10 mouse cellular contexts compared by ENCODE assay signal in the genomic region with DNA sequence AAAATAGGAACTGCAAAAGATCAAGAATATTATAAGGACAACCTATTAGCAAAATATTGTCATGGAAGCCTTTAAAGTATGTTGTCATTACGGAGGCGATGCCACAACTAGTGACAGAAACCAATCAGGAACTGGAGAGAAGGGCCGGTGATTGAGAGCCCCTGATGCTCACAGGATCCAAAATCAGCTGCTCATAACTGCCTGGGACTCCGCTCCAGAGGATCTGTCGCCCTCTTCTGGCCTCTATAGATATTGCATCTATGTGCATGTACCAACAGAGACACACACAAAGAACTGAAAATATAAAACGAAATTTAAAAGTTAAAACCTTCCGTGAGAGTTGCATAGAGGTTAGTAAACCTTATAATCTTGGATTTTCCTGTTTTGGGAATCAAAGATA. TPM values are rescaled to one million over a fixed set of nuclear protein-coding genes. Genes with fewer than 3 reads are reported as not detected.
A peak's percentile ranks its signal among the peaks of the same experiment; 100 is the strongest.
DNase-seq lines count a peak whose midpoint lies in the region; TF ChIP-seq lines count a peak whose summit lies in the region.
"Had no signal": no experiment of that assay in that cellular context is flagged by ENCODE, and none has a peak within 500 bp of the region (broad histone marks: within the 10 kb centered on the region; RNA-seq: fewer than 3 reads in every experiment).

No protein-coding gene starts in this region.

- no peak for TF ChIP-seq POLR2A in ES-Bruce4 (IDR thresholded peaks at IDR 0.05; ENCODE audit: insufficient read depth, low read length)

- no peaks in the 10 kb centered on the region for H3K27me3 ChIP-seq in ES-Bruce4 (ENCODE audit: control insufficient read depth, insufficient read depth, low read length, poor library complexity, severe bottlenecking)
- H3K27me3 ChIP-seq in embryonic facial prominence, embryonic 10.5 days (replicated peaks; ENCODE audit: low read depth, poor library complexity, severe bottlenecking) = no peaks in the 10 kb centered on the region
- H3K27me3 ChIP-seq: limb, embryonic 15.5 days had no signal

- no peaks in the 10 kb centered on the region for H3K4me1 ChIP-seq in ES-Bruce4 (ENCODE audit: control insufficient read depth, insufficient read depth, low read length)
- no peaks in the 10 kb centered on the region for H3K4me1 ChIP-seq in embryonic facial prominence, embryonic 10.5 days
- H3K4me1 ChIP-seq: limb, embryonic 15.5 days had no signal

- peak; percentile 56 for TF ChIP-seq CTCF in ES-Bruce4 (IDR thresholded peaks at IDR 0.05; ENCODE audit: low read depth, low read length)

- H3K9ac ChIP-seq in ES-Bruce4 (ENCODE audit: low read depth, poor library complexity, severe bottlenecking) = no peak overlapping the region
- H3K9ac ChIP-seq: limb, embryonic 15.5 days had no signal

- H3K4me3 ChIP-seq in ES-Bruce4 (ENCODE audit: low read depth, low read length) = no peak overlapping the region
- no peak overlapping the region for H3K4me3 ChIP-seq in embryonic facial prominence, embryonic 10.5 days
- H3K4me3 ChIP-seq: erythroblast, embryonic 14.5 days; limb, embryonic 15.5 days had no signal

- WGBS in embryonic facial prominence, embryonic 10.5 days = 62% methylated on average over 7 of the region's 7 CpGs

- H3K36me3 ChIP-seq in ES-Bruce4 (ENCODE audit: control insufficient read depth, insufficient read depth, low read length, poor library complexity, severe bottlenecking) = no peaks in the 10 kb centered on the region
- H3K36me3 ChIP-seq in embryonic facial prominence, embryonic 10.5 days (replicated peaks) = no peaks in the 10 kb centered on the region
- H3K36me3 ChIP-seq: limb, embryonic 15.5 days had no signal

- H3K9me3 ChIP-seq in ES-Bruce4 (replicated peaks; ENCODE audit: control insufficient read depth, insufficient read depth, low read length, poor library complexity, severe bottlenecking) = no peaks in the 10 kb centered on the region
- H3K9me3 ChIP-seq in embryonic facial prominence, embryonic 10.5 days = no peaks in the 10 kb centered on the region
- H3K9me3 ChIP-seq: limb, embryonic 15.5 days had no signal

- no peak overlapping the region for H3K27ac ChIP-seq in ES-Bruce4 (ENCODE audit: insufficient read depth, low read length)
- H3K27ac ChIP-seq in embryonic facial prominence, embryonic 10.5 days (replicated peaks) = no peak overlapping the region
- H3K27ac ChIP-seq: limb, embryonic 15.5 days had no signal

- DNase-seq in kidney, adult 9 months = peak; percentile 11
- no peak for DNase-seq in kidney, adult 11 months
- peak; percentile 45 for DNase-seq in 3T3-L1 (ENCODE audit: low read depth, low spot score)
- peak; percentile 38 for DNase-seq in embryonic facial prominence, embryonic 10.5 days (ENCODE audit: low spot score)
- DNase-seq in retina, postnatal 1 day = peak; percentile 44
- no peak for DNase-seq in adrenal gland, postnatal 36 days
- no peak for DNase-seq in cerebellum, adult 9-10 months

- no peak for TF ChIP-seq EP300 in ES-Bruce4 (IDR thresholded peaks at IDR 0.05; ENCODE audit: insufficient read depth, low read depth, low read length)

RNA-seq across cellular contexts. Expression of a gene that starts 38.1 kb away (rescaled TPM):
- not detected in 2 replicates for polyA plus RNA-seq in ES-Bruce4 (2011; ENCODE audit: insufficient read depth, insufficient read length, low read depth, missing spikeins)
- polyA plus RNA-seq in embryonic facial prominence, embryonic 10.5 days (2016; fragmentation: Nextera tagmentation; extraction: Ambion mirVana) = 0.53 and 0.70 TPM in 2 replicates
- total RNA-seq in adrenal gland, postnatal 36 days (2021) = under 1 TPM in 1 of 2 experiments, not detected in 1; 0.50 TPM
- polyA plus RNA-seq: erythroblast, embryonic 14.5 days had no signal

Comparison
In these comparisons a context has a peak if more than half of its experiments do, and no peak if none do; other contexts are left out.
1. DNase-seq: peak in kidney, adult 9 months (single experiment), 3T3-L1 (single experiment), embryonic facial prominence, embryonic 10.5 days (single experiment) and retina, postnatal 1 day (single experiment); none in kidney, adult 11 months (single experiment), adrenal gland, postnatal 36 days (0 of 2) and cerebellum, adult 9-10 months (single experiment).